Mouse (Mus musculus) heart, embryonic 14.5 days (tissue): Measurements from ENCODE around the gene Rfx1. TPM values are rescaled to one million over a fixed set of nuclear protein-coding genes. Genes with fewer than 3 reads are reported as not detected.
A peak's percentile ranks its signal among the peaks of the same experiment; 100 is the strongest.

Experiments used
- ATAC-seq: fragments of 200-750 bp; cut with Nextera tagmentation; 2 replicates; pipeline ENCODE4 v1.8.0; 2017; ENCODE audit warnings: low read depth, moderate TSS enrichment; ENCODE audit not compliant: insufficient number of reproducible peaks, insufficient read depth, low FRiP score
- H3K27ac ChIP-seq, 2 experiments: fragments of 200-500 bp in 1 of 2; fragments of 300-500 bp in 1 of 2; sonication (generic) in 1 of 2; replicated peaks in 1 of 2; 2 replicates each; pipeline ENCODE4 v1.5.1; 2012 to 2014; ENCODE audit warnings: low read depth in 2 of 2, low read length in 2 of 2, control low read depth in 1 of 2, mild to moderate bottlenecking in 1 of 2, mixed read lengths in 1 of 2; ENCODE audit not compliant: control insufficient read depth in 1 of 2, insufficient read depth in 1 of 2
- H3K27me3 ChIP-seq: fragments of 300-500 bp; sonication (generic); 2 replicates; pipeline ENCODE4 v1.6.1; 2014; ENCODE audit warnings: mild to moderate bottlenecking, low read length, control low read depth; ENCODE audit not compliant: control insufficient read depth, insufficient read depth
- H3K36me3 ChIP-seq: fragments of 300-500 bp; sonication (generic); 2 replicates; pipeline ENCODE4 v1.6.1; 2014; ENCODE audit warnings: mild to moderate bottlenecking, control low read depth, low read length, mixed read lengths; ENCODE audit not compliant: control insufficient read depth, insufficient read depth
- H3K4me1 ChIP-seq, 2 experiments: fragments of 200-500 bp in 1 of 2; fragments of 300-500 bp in 1 of 2; sonication (generic) in 1 of 2; 2 replicates each; pipeline ENCODE4 v1.6.1; 2012 to 2014; ENCODE audit warnings: low read length in 2 of 2, control low read depth in 1 of 2, mixed read lengths in 1 of 2; ENCODE audit not compliant: control insufficient read depth in 2 of 2, insufficient read depth in 2 of 2
- H3K4me2 ChIP-seq: fragments of 300-500 bp; sonication (generic); 2 replicates; pipeline ENCODE4 v1.6.1; 2014; ENCODE audit warnings: mild to moderate bottlenecking, low read length
- H3K4me3 ChIP-seq, 2 experiments: fragments of 200-500 bp in 1 of 2; fragments of 300-500 bp in 1 of 2; sonication (generic) in 1 of 2; 2 replicates each; pipeline ENCODE4 v1.5.1; 2012 to 2014; ENCODE audit warnings: low read length in 2 of 2, mild to moderate bottlenecking in 2 of 2, control low read depth in 1 of 2, low read depth in 1 of 2, moderate library complexity in 1 of 2; ENCODE audit not compliant: control insufficient read depth in 1 of 2, insufficient read depth in 1 of 2
- H3K9ac ChIP-seq: fragments of 300-500 bp; sonication (generic); 2 replicates; pipeline ENCODE4 v1.6.1; 2014; ENCODE audit warnings: mild to moderate bottlenecking, low read length
- H3K9me3 ChIP-seq: fragments of 300-500 bp; sonication (generic); 2 replicates; pipeline ENCODE4 v1.6.1; 2016; ENCODE audit warnings: low read length, control low read depth; ENCODE audit not compliant: control insufficient read depth
- WGBS: fragments of 180-500 bp; shearing (Covaris S2); extraction: QIAGEN DNeasy Blood & Tissue Kit; methylation state at CpG from one replicate; pipeline ENCODE4 v1.1.7; 2014; 5-methylcytosine and 5-hydroxymethylcytosine counted together
- polyA plus RNA-seq: library from polyadenylated mRNA; unstranded; fragments of >200 nt; fragmentation: Nextera tagmentation; extraction: Ambion mirVana; gene quantifications from 2 replicates; pipeline ENCODE4 v1.2.1, GENCODE M21; 2014

Rfx1 gene
- 6.1 and 6.3 TPM in 2 replicates for polyA plus RNA-seq

- Histone ChIP-seq H3K36me3 (no peaks in the 10 kb centered on the region), H3K27ac (peak within 1 kb of the TSS; percentile 78 to 91), H3K4me2 (peak within 1 kb of the TSS; percentile 88), H3K9me3 (no peaks in the 10 kb centered on the region), H3K9ac (peak within 1 kb of the TSS; percentile 86), H3K27me3 (no peaks in the 10 kb centered on the region), H3K4me1 (peaks cover 14 to 42% of the 10 kb centered on the region in 2 experiments), H3K4me3 (peak within 1 kb of the TSS; percentile 73 to 74)
- peak; percentile 97 for ATAC-seq
- WGBS, result under 1% methylated on average over 51 of the region's 51 CpGs
These were observed at the start of gene Rfx1 for GRCm38 (mm10) chr8:84066291-84066930. Rfx1 (plus strand) TSS chr8:84066834.

GRCm38 (mm10) chr8:84019738-84020137 is 46.9 kb upstream of the Rfx1 start:
- Histone ChIP-seq H3K4me2 (no peak overlapping the region), H3K36me3 (no peaks in the 10 kb centered on the region), H3K9ac (no peak overlapping the region), H3K9me3 (peaks cover 5% of the 10 kb centered on the region; the same call in 1 of the 2 replicates), H3K4me1 (peaks cover 20 to 33% of the 10 kb centered on the region in 2 experiments), H3K4me3 (no peak overlapping the region), H3K27ac (no peak overlapping the region), H3K27me3 (peaks cover 22% of the 10 kb centered on the region)
- ATAC-seq, result no peak
- 80% methylated on average over 9 of the region's 9 CpGs for WGBS

DNA sequence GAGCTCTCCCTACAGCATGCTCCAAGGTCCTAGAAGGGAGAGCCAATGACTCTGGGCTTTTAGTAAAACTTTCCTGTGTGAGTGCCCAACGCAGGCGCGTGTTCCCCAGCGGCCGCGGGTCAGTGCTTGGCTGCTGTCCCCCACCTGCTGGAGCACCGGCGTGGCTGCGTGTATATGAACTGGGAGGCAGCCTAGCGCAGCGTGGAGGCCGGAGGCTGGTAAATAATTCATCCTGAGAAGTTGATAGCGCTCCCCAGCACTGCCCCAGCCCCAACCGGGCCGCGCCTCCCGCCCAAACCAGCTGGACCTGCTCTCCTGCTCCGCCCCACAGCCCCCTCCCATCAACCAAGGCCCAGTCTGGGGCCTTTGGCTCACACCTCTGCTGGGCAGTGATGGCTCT is 45.5 kb upstream of the Rfx1 start, which contains the start of gene Palm3:
TSS of gene Palm3 (plus strand) at position 376 of the 400 bp plus-strand sequence.
- Histone ChIP-seq H3K4me3 (no peak within 1 kb of the TSS), H3K9ac (no peak within 1 kb of the TSS), H3K36me3 (no peaks in the 10 kb centered on the region), H3K9me3 (peaks cover 1% of the 10 kb centered on the region; the same call in 1 of the 2 replicates), H3K4me2 (0 out of 2 replicates have a peak within 1 kb of the TSS, but pooled peaks have one; percentile 13), H3K27me3 (peaks cover 32% of the 10 kb centered on the region), H3K27ac (no peak within 1 kb of the TSS), H3K4me1 (peaks cover 22 to 38% of the 10 kb centered on the region in 2 experiments)
- 12% methylated on average over 18 of the region's 18 CpGs for WGBS
- no peak for ATAC-seq

- H3K27ac ChIP-seq, result no peak overlapping the region
- H3K4me3 ChIP-seq, result no peak overlapping the region
- ATAC-seq, result no peak
- 0 out of 2 replicates have a peak overlapping the region, but pooled peaks have one; percentile 13 for H3K4me2 ChIP-seq
- H3K4me1 ChIP-seq, result peaks cover 24 to 42% of the 10 kb centered on the region in 2 experiments
- H3K9me3 ChIP-seq, result no peaks in the 10 kb centered on the region
- H3K36me3 ChIP-seq, result no peaks in the 10 kb centered on the region
- H3K9ac ChIP-seq, result no peak overlapping the region
- WGBS, result 47% methylated on average over 12 of the region's 12 CpGs
- peaks cover 36% of the 10 kb centered on the region for H3K27me3 ChIP-seq
These were observed 45.1 kb upstream of the Rfx1 start for GRCm38 (mm10) chr8:84021569-84021968.

- H3K4me2 ChIP-seq, result peak overlapping the region; percentile 48
- no peaks in the 10 kb centered on the region for H3K9me3 ChIP-seq
- ATAC-seq, result peak; percentile 59
- H3K27ac ChIP-seq, result peak overlapping the region; percentile 81 to 83
- no peaks in the 10 kb centered on the region for H3K36me3 ChIP-seq
- WGBS, result 1% methylated on average over 5 of the region's 5 CpGs
- peaks cover 52% of the 10 kb centered on the region for H3K27me3 ChIP-seq
- no peak overlapping the region for H3K4me3 ChIP-seq
- H3K9ac ChIP-seq, result no peak overlapping the region
- H3K4me1 ChIP-seq, result peaks cover 24 to 42% of the 10 kb centered on the region in 2 experiments
These were observed 43.5 kb upstream of the Rfx1 start for GRCm38 (mm10) chr8:84023085-84023484.

GRCm38 (mm10) chr8:84023631-84024030 is 43.0 kb upstream of the Rfx1 start:
- H3K27ac ChIP-seq, result peak overlapping the region; percentile 81 to 83
- H3K27me3 ChIP-seq, result peaks cover 57% of the 10 kb centered on the region
- peak overlapping the region; percentile 48 for H3K4me2 ChIP-seq
- H3K36me3 ChIP-seq, result no peaks in the 10 kb centered on the region
- peaks cover 24 to 42% of the 10 kb centered on the region in 2 experiments for H3K4me1 ChIP-seq
- no peaks in the 10 kb centered on the region for H3K9me3 ChIP-seq
- no peak for ATAC-seq
- WGBS, result 23% methylated on average over 1 of the region's 1 CpGs
- H3K4me3 ChIP-seq, result no peak overlapping the region
- H3K9ac ChIP-seq, result no peak overlapping the region; the same call in 1 of the 2 replicates

- no peaks in the 10 kb centered on the region for H3K9me3 ChIP-seq
- no peak overlapping the region for H3K4me3 ChIP-seq
- no peak overlapping the region for H3K9ac ChIP-seq
- WGBS, result 18% methylated on average over 10 of the region's 10 CpGs
- peaks cover 24 to 42% of the 10 kb centered on the region in 2 experiments for H3K4me1 ChIP-seq
- H3K27ac ChIP-seq, result peak overlapping the region in 1 of 2 experiments; percentile 83; a peak in 1 of 4 replicates
- ATAC-seq, result no peak
- peaks cover 59% of the 10 kb centered on the region for H3K27me3 ChIP-seq
- no peak overlapping the region for H3K4me2 ChIP-seq
- H3K36me3 ChIP-seq, result no peaks in the 10 kb centered on the region
These were observed 42.5 kb upstream of the Rfx1 start for GRCm38 (mm10) chr8:84024171-84024570.
